10 mouse cellular contexts compared by ENCODE assay signal in the genomic region with DNA sequence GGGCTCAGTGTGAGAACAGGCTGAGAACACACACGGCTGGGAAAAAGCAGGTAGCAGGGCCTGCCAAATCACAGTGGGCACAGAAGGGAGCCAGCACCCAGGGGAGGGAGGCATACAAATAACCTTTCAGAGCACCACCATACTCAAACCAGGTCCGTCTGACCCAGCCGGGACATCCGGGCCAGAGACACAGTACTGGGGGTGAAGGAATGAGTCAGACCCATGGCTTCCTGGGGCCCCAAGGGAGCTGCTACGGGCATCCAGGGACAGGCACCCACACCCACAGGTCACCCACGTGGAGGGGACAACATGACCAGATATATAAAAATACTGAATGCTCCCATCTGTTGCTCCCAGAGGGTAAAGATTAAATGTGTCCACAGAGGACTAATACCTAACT. TPM values are rescaled to one million over a fixed set of nuclear protein-coding genes. Genes with fewer than 3 reads are reported as not detected.
DNase-seq lines count a peak whose midpoint lies in the region; ATAC-seq and TF ChIP-seq lines count a peak whose summit lies in the region.
"Had no signal": no experiment of that assay in that cellular context is flagged by ENCODE, and none has a peak within 500 bp of the region (broad histone marks: within the 10 kb centered on the region; RNA-seq: fewer than 3 reads in every experiment).

No protein-coding gene starts in this region.

- DNase-seq in cerebellum, adult 2 months, result peak; percentile 45 to 52
- DNase-seq in CD4-positive, CD25-positive, alpha-beta regulatory T cell, adult 2 months (ENCODE audit: low read depth, low spot score), result peak; percentile 51
- no peak for DNase-seq in kidney, postnatal 4 days
- DNase-seq in layer of hippocampus, adult 11-12 months (ENCODE audit: low spot score), result no peak
- DNase-seq: thymus, postnatal 4 days had no signal

- no peak overlapping the region for H3K4me3 ChIP-seq in cerebellum, adult 2 months (replicated peaks; ENCODE audit: insufficient read depth, low read depth, low read length)
- no peak overlapping the region for H3K4me3 ChIP-seq in hindbrain, embryonic 13.5 days
- no peak overlapping the region for H3K4me3 ChIP-seq in hindbrain, embryonic 16.5 days (ENCODE audit: low read length)
- no peak overlapping the region for H3K4me3 ChIP-seq in macrophage (ENCODE audit: inconsistent target)
- H3K4me3 ChIP-seq: lung, embryonic 15.5 days had no signal

- no peak for ATAC-seq in cerebellum, adult (ENCODE audit: insufficient number of reproducible peaks, low FRiP score, low TSS enrichment)
- no peak for ATAC-seq in hindbrain, embryonic 13.5 days (ENCODE audit: low FRiP score)
- ATAC-seq in hindbrain, embryonic 16.5 days, result no peak

- TF ChIP-seq POLR2A in cerebellum, adult 2 months (IDR thresholded peaks at IDR 0.05; ENCODE audit: borderline replicate concordance, insufficient read depth, low read length), result no peak

- TF ChIP-seq CTCF in cerebellum, adult 2 months (IDR thresholded peaks at IDR 0.05; ENCODE audit: borderline replicate concordance, insufficient read depth, low read depth, low read length), result no peak

- no peaks in the 10 kb centered on the region for H3K9me3 ChIP-seq in hindbrain, embryonic 13.5 days
- no peaks in the 10 kb centered on the region for H3K9me3 ChIP-seq in hindbrain, embryonic 16.5 days (ENCODE audit: control insufficient read depth, low read length)
- H3K9me3 ChIP-seq: lung, embryonic 15.5 days had no signal

- no peaks in the 10 kb centered on the region for H3K27me3 ChIP-seq in cerebellum, adult 2 months (ENCODE audit: control insufficient read depth, insufficient read depth, low read length)
- no peaks in the 10 kb centered on the region for H3K27me3 ChIP-seq in hindbrain, embryonic 13.5 days
- no peaks in the 10 kb centered on the region for H3K27me3 ChIP-seq in hindbrain, embryonic 16.5 days (replicated peaks; ENCODE audit: control insufficient read depth, insufficient read depth, low read length)
- H3K27me3 ChIP-seq: lung, embryonic 15.5 days had no signal

- WGBS in cerebellum, adult 2 months, result 10% methylated on average over 6 of the region's 6 CpGs
- 69% methylated on average over 6 of the region's 6 CpGs for WGBS in hindbrain, embryonic 13.5 days
- 71% methylated on average over 6 of the region's 6 CpGs for WGBS in hindbrain, embryonic 16.5 days
- 24% methylated on average over 6 of the region's 6 CpGs for WGBS in macrophage (ENCODE audit: missing documents)

- H3K4me1 ChIP-seq in cerebellum, adult 2 months (ENCODE audit: control insufficient read depth, insufficient read depth, low read length), result peaks cover 22% of the 10 kb centered on the region
- H3K4me1 ChIP-seq in hindbrain, embryonic 13.5 days (replicated peaks), result peaks cover 27% of the 10 kb centered on the region
- H3K4me1 ChIP-seq in hindbrain, embryonic 16.5 days (ENCODE audit: control insufficient read depth, insufficient read depth, low read depth, low read length), result peaks cover 8% of the 10 kb centered on the region

- no peaks in the 10 kb centered on the region for H3K36me3 ChIP-seq in hindbrain, embryonic 13.5 days
- H3K36me3 ChIP-seq in hindbrain, embryonic 16.5 days (ENCODE audit: control insufficient read depth, insufficient read depth, low read length), result no peaks in the 10 kb centered on the region
- H3K36me3 ChIP-seq in macrophage (ENCODE audit: inconsistent target), result peaks cover 5% of the 10 kb centered on the region; the same call in 1 of the 2 replicates
- H3K36me3 ChIP-seq: lung, embryonic 15.5 days had no signal

- 0 out of 2 replicates have a peak overlapping the region, but pooled peaks have one; percentile 21 for H3K9ac ChIP-seq in hindbrain, embryonic 13.5 days
- no peak overlapping the region for H3K9ac ChIP-seq in hindbrain, embryonic 16.5 days (ENCODE audit: low read depth, low read length)
- H3K9ac ChIP-seq: lung, embryonic 15.5 days had no signal

- peak overlapping the region; percentile 71 for H3K27ac ChIP-seq in cerebellum, adult 2 months (ENCODE audit: insufficient read depth, low read length)
- no peak overlapping the region for H3K27ac ChIP-seq in hindbrain, embryonic 13.5 days
- H3K27ac ChIP-seq in hindbrain, embryonic 16.5 days (ENCODE audit: low read depth, low read length), result no peak overlapping the region
- peak overlapping the region; percentile 55 for H3K27ac ChIP-seq in macrophage
- H3K27ac ChIP-seq: lung, embryonic 15.5 days had no signal

- no peak overlapping the region for H3K4me2 ChIP-seq in hindbrain, embryonic 13.5 days
- H3K4me2 ChIP-seq in hindbrain, embryonic 16.5 days (ENCODE audit: low read length), result no peak overlapping the region
- H3K4me2 ChIP-seq: lung, embryonic 15.5 days had no signal

- peaks cover 92% of the 10 kb centered on the region for H3K79me2 ChIP-seq in macrophage (ENCODE audit: inconsistent target)

RNA-seq across cellular contexts. Expression of gene Tnip1, which starts 10.1 kb away (rescaled TPM):
- 31.1 and 33.1 TPM in 2 replicates for polyA plus RNA-seq in cerebellum, adult 2 months (2012; rRNA removed)
- polyA plus RNA-seq in hindbrain, embryonic 13.5 days (2015; fragmentation: Nextera tagmentation; extraction: Ambion mirVana), result 19.3 TPM in 2 replicates
- 19.6 and 20.4 TPM in 2 replicates for polyA plus RNA-seq in hindbrain, embryonic 16.5 days (2015; fragmentation: Nextera tagmentation; extraction: Ambion mirVana)
- 1,000 to 10,000 TPM in 3 of 26 experiments, 100 to 1,000 TPM in 23; 121 to 1,718 (median 405) TPM for total RNA-seq in macrophage (2018; cell fraction: chromatin; rRNA removed)
- total RNA-seq in macrophage (2018; cell fraction: cytosol; rRNA removed), result 100 to 1,000 TPM in 16 of 26 experiments, 10 to 100 TPM in 10; 68.4 to 348 (median 120) TPM
- 100 to 1,000 TPM in 19 of 26 experiments, 10 to 100 TPM in 7; 51.2 to 591 (median 250) TPM for total RNA-seq in macrophage (2018; cell fraction: nucleus; rRNA removed)
- polyA plus RNA-seq in macrophage (2018), result 45.9 to 108 TPM (median 70.5 TPM) in 3 replicates

RNA-seq across cellular contexts. Expression of gene Gpx3, which starts 50.4 kb away (rescaled TPM):
- 14.2 and 15.5 TPM in 2 replicates for polyA plus RNA-seq in cerebellum, adult 2 months (2012; rRNA removed)
- 50.2 and 54.0 TPM in 2 replicates for polyA plus RNA-seq in hindbrain, embryonic 13.5 days (2015; fragmentation: Nextera tagmentation; extraction: Ambion mirVana)
- 78.5 and 78.8 TPM in 2 replicates for polyA plus RNA-seq in hindbrain, embryonic 16.5 days (2015; fragmentation: Nextera tagmentation; extraction: Ambion mirVana)
- 1 to 10 TPM in 17 of 26 experiments, under 1 TPM in 3, not detected in 6; 0.59 to 10.0 (median 2.2) TPM for total RNA-seq in macrophage (2018; cell fraction: chromatin; rRNA removed)
- total RNA-seq in macrophage (2018; cell fraction: cytosol; rRNA removed), result 100 to 1,000 TPM in 16 of 26 experiments, 10 to 100 TPM in 10; 81.5 to 363 (median 177) TPM
- 100 to 1,000 TPM in 1 of 26 experiments, 10 to 100 TPM in 25; 22.4 to 113 (median 50.5) TPM for total RNA-seq in macrophage (2018; cell fraction: nucleus; rRNA removed)
- 191 to 766 TPM (median 446 TPM) in 3 replicates for polyA plus RNA-seq in macrophage (2018)

Comparison
In these comparisons a context has a peak if more than half of its experiments do, and no peak if none do; other contexts are left out.
1. DNase-seq: peak in cerebellum, adult 2 months (2 of 2) and CD4-positive, CD25-positive, alpha-beta regulatory T cell, adult 2 months (single experiment); none in kidney, postnatal 4 days (0 of 2) and layer of hippocampus, adult 11-12 months (single experiment).
2. H3K27ac ChIP-seq: peak in cerebellum, adult 2 months (single experiment) and macrophage (single experiment); none in hindbrain, embryonic 13.5 days (single experiment) and hindbrain, embryonic 16.5 days (single experiment).